Mouse (Mus musculus) embryonic facial prominence, embryonic 11.5 days (tissue): ENCODE data around the gene Kmt5b. TPM values are rescaled to one million over a fixed set of nuclear protein-coding genes. Genes with fewer than 3 reads are reported as not detected.
A peak's percentile ranks its signal among the peaks of the same experiment; 100 is the strongest.

Experiments
- ATAC-seq: fragments of 200-750 bp; cut with Nextera tagmentation; replicated peaks from 2 replicates; pipeline ENCODE4 v1.8.0; 2017; ENCODE audit warnings: low read depth; ENCODE audit not compliant: insufficient number of reproducible peaks, low FRiP score, low TSS enrichment
- DNase-seq: peaks from one replicate; pipeline ENCODE4 v3.0.0-alpha.2; 2015; ENCODE audit warnings: low spot score
- H3K27ac ChIP-seq: fragments of 300-500 bp; sonication (generic); replicated peaks from 2 replicates; pipeline ENCODE4 v1.5.1; 2014; ENCODE audit warnings: mild to moderate bottlenecking, low read depth, low read length, control low read depth
- H3K27me3 ChIP-seq: fragments of 300-500 bp; sonication (generic); 2 replicates; pipeline ENCODE4 v1.6.1; 2014; ENCODE audit warnings: mild to moderate bottlenecking, low read length, moderate library complexity, mixed read lengths; ENCODE audit not compliant: control insufficient read depth, insufficient read depth
- H3K36me3 ChIP-seq: fragments of 300-500 bp; sonication (generic); replicated peaks from 2 replicates; pipeline ENCODE4 v1.6.1; 2014; ENCODE audit warnings: low read depth, mild to moderate bottlenecking, low read length, moderate library complexity, mixed read lengths; ENCODE audit not compliant: control insufficient read depth, insufficient read depth
- H3K4me1 ChIP-seq: fragments of 300-500 bp; sonication (generic); 2 replicates; pipeline ENCODE4 v1.6.1; 2014; ENCODE audit warnings: low read length, mixed read lengths; ENCODE audit not compliant: control insufficient read depth, insufficient read depth
- H3K4me2 ChIP-seq: fragments of 300-500 bp; sonication (generic); 2 replicates; pipeline ENCODE4 v1.6.1; 2014; ENCODE audit warnings: low read depth, mild to moderate bottlenecking, control low read depth, low read length, moderate library complexity
- H3K4me3 ChIP-seq: fragments of 300-500 bp; sonication (generic); 2 replicates; pipeline ENCODE4 v1.5.1; 2014; ENCODE audit warnings: low read depth, low read length, control low read depth
- H3K9ac ChIP-seq: fragments of 300-500 bp; sonication (generic); replicated peaks from 2 replicates; pipeline ENCODE4 v1.6.1; 2014; ENCODE audit warnings: mild to moderate bottlenecking, control low read depth, low read length
- H3K9me3 ChIP-seq: fragments of 300-500 bp; sonication (generic); replicated peaks from 2 replicates; pipeline ENCODE4 v1.6.1; 2016; ENCODE audit warnings: mild to moderate bottlenecking, low read length, inconsistent platforms, mixed read lengths; ENCODE audit not compliant: control insufficient read depth
- WGBS: fragments of 180-500 bp; shearing (Covaris S2); extraction: QIAGEN DNeasy Blood & Tissue Kit; methylation state at CpG from one replicate; pipeline ENCODE4 v1.1.7; 2014; 5-methylcytosine and 5-hydroxymethylcytosine counted together
- polyA plus RNA-seq: library from polyadenylated mRNA; unstranded; fragments of >200 nt; fragmentation: Nextera tagmentation; extraction: Ambion mirVana; gene quantifications from 2 replicates; pipeline ENCODE4 v1.2.1, GENCODE M21; 2014

Gene Kmt5b
- polyA plus RNA-seq, 1 experiment from 2014 or later = 30.8 TPM

GRCm38 (mm10) chr19:3839686-3840085 lies 72.5 kb downstream of the Kmt5b start:
- Histone ChIP-seq H3K36me3 (no peaks in the 10 kb centered on the region), H3K4me1 (no peaks in the 10 kb centered on the region), H3K9ac (no peak overlapping the region), H3K9me3 (no peaks in the 10 kb centered on the region), H3K27me3 (no peaks in the 10 kb centered on the region), H3K27ac (no peak overlapping the region), H3K4me3 (no peak overlapping the region), H3K4me2 (no peak overlapping the region)
- ATAC-seq = no peak
- WGBS = 35% methylated on average over 2 of the region's 2 CpGs
- no peak for DNase-seq

GRCm38 (mm10) chr19:3840214-3840651 lies 73.0 kb downstream of the Kmt5b start:
- no peak for DNase-seq
- H3K36me3 ChIP-seq = no peaks in the 10 kb centered on the region
- 50% methylated on average over 5 of the region's 5 CpGs for WGBS
- H3K4me3 ChIP-seq = no peak overlapping the region
- no peaks in the 10 kb centered on the region for H3K9me3 ChIP-seq
- H3K9ac ChIP-seq = no peak overlapping the region
- no peaks in the 10 kb centered on the region for H3K4me1 ChIP-seq
- ATAC-seq = no peak
- H3K4me2 ChIP-seq = no peak overlapping the region
- no peaks in the 10 kb centered on the region for H3K27me3 ChIP-seq
- no peak overlapping the region for H3K27ac ChIP-seq

- no peaks in the 10 kb centered on the region for H3K27me3 ChIP-seq
- no peaks in the 10 kb centered on the region for H3K36me3 ChIP-seq
- ATAC-seq (no peak), DNase-seq (no peak)
- 78% methylated on average over 5 of the region's 5 CpGs for WGBS
- no peak overlapping the region for H3K27ac ChIP-seq
- no peaks in the 10 kb centered on the region for H3K9me3 ChIP-seq
- H3K4me1 ChIP-seq = no peaks in the 10 kb centered on the region
- H3K4me2 ChIP-seq = no peak overlapping the region
- no peak overlapping the region for H3K4me3 ChIP-seq
- no peak overlapping the region for H3K9ac ChIP-seq
Observed at GRCm38 (mm10) chr19:3840685-3841084, 73.5 kb downstream of the Kmt5b start.

- Histone ChIP-seq H3K9me3 (no peaks in the 10 kb centered on the region), H3K9ac (no peak overlapping the region), H3K27me3 (no peaks in the 10 kb centered on the region), H3K4me2 (no peak overlapping the region), H3K27ac (no peak overlapping the region), H3K4me1 (no peaks in the 10 kb centered on the region), H3K4me3 (no peak overlapping the region), H3K36me3 (no peaks in the 10 kb centered on the region)
- DNase-seq (peak; percentile 54), ATAC-seq (no peak)
- 43% methylated on average over 12 of the region's 12 CpGs for WGBS
Observed at GRCm38 (mm10) chr19:3842359-3843148, 75.3 kb downstream of the Kmt5b start.

GRCm38 (mm10) chr19:3843629-3844028 lies 76.4 kb downstream of the Kmt5b start:
- Histone ChIP-seq H3K27ac (no peak overlapping the region), H3K9me3 (no peaks in the 10 kb centered on the region), H3K36me3 (no peaks in the 10 kb centered on the region), H3K4me3 (no peak overlapping the region), H3K27me3 (no peaks in the 10 kb centered on the region), H3K4me1 (no peaks in the 10 kb centered on the region), H3K4me2 (no peak overlapping the region), H3K9ac (no peak overlapping the region)
- no peak for ATAC-seq
- no peak for DNase-seq
- 83% methylated on average over 2 of the region's 2 CpGs for WGBS

- no peak overlapping the region for H3K4me2 ChIP-seq
- H3K4me3 ChIP-seq = no peak overlapping the region
- no peaks in the 10 kb centered on the region for H3K27me3 ChIP-seq
- H3K9me3 ChIP-seq = no peaks in the 10 kb centered on the region
- ATAC-seq (no peak), DNase-seq (no peak)
- H3K4me1 ChIP-seq = no peaks in the 10 kb centered on the region
- WGBS = 88% methylated on average over 1 of the region's 1 CpGs
- H3K36me3 ChIP-seq = no peaks in the 10 kb centered on the region
- no peak overlapping the region for H3K9ac ChIP-seq
- H3K27ac ChIP-seq = no peak overlapping the region
Observed at GRCm38 (mm10) chr19:3844836-3845235, 77.6 kb downstream of the Kmt5b start.

- Histone ChIP-seq H3K4me1 (no peaks in the 10 kb centered on the region), H3K4me2 (no peak overlapping the region), H3K9ac (no peak overlapping the region), H3K4me3 (no peak overlapping the region), H3K27me3 (no peaks in the 10 kb centered on the region), H3K36me3 (no peaks in the 10 kb centered on the region), H3K27ac (no peak overlapping the region), H3K9me3 (no peaks in the 10 kb centered on the region)
- WGBS = 91% methylated on average over 11 of the region's 11 CpGs
- DNase-seq (no peak), ATAC-seq (no peak)
Observed at GRCm38 (mm10) chr19:3845339-3845738, 78.1 kb downstream of the Kmt5b start.

- H3K36me3 ChIP-seq = no peaks in the 10 kb centered on the region
- no peaks in the 10 kb centered on the region; the same call in 1 of the 2 replicates for H3K4me1 ChIP-seq
- H3K27me3 ChIP-seq = no peaks in the 10 kb centered on the region
- DNase-seq (no peak), ATAC-seq (no peak)
- WGBS = 80% methylated on average over 1 of the region's 1 CpGs
- no peak overlapping the region for H3K4me2 ChIP-seq
- H3K27ac ChIP-seq = no peak overlapping the region
- H3K9me3 ChIP-seq = no peaks in the 10 kb centered on the region
- no peak overlapping the region for H3K4me3 ChIP-seq
- no peak overlapping the region for H3K9ac ChIP-seq
Observed at GRCm38 (mm10) chr19:3845803-3846406, 78.7 kb downstream of the Kmt5b start.
